Mouse (Mus musculus): Measurements from ENCODE around the gene Ush1g.

GRCm38 (mm10) chr11:115271481-115271880 lies 50.4 kb downstream of the Ush1g start:
- TF ChIP-seq TAL1 (conservative IDR thresholded peaks at IDR 0.05; ENCODE audit: low read depth, low read length): no peak
- TF ChIP-seq CTCF (IDR thresholded peaks at IDR 0.05; ENCODE audit: low read depth, low read length): no peak
